Mouse (Mus musculus) cerebellum, adult 11-12 months (tissue): ENCODE results near the gene Olfr196.
"Not testable (repeated sequence)": the region's sequence is repeated elsewhere in the genome, so short reads cannot be mapped to it uniquely, and the experiment has no call there.

ENCODE experiments used
- DNase-seq: peaks from one replicate; pipeline ENCODE4 v3.0.0; 2022

Olfr196 gene

DNA sequence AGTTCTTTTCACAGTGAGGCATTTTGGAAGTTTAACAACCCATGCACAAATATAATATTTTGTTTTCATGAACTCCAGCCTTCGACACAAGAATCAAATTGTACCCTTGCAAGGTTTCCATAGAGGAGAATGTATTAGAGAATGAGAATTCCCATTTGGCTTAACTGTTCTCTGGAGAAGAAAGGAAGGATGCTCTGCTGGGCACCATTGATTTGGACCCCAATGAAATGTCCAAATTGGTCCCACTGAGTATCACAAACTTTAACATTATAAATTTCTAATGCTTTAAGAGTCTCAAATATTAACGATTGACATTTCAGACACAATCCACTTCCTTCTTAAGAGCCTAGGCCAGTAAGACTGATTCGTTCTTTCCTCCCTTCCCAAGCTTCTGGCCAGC lies at the start of gene Olfr196:
Gene Olfr196, minus strand, starts transcription at position 101 of the 400 bp plus-strand sequence.
- DNase-seq, result no peak

DNA sequence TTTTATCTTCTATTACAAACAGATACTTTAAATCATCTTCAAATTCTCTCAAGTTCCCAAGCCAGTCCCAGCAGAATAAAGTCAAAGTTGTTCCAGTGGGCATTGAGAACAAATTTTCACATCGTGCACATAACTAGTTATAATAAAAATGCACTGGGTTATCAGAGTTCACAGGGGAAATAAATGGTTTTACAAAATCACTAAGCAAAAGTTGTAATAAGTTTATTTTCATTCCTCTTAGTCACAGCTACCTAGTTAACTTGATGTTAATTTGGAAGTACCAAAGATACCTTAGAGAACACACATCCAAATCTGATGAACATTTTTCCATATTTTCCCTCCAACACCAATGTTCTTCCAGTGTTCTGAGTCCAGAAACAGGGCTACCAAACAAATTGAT lies 49.4 kb upstream of the Olfr196 start, which contains the start of gene Olfr199:
Gene Olfr199, minus strand, starts transcription at position 101 of the 400 bp plus-strand sequence.
- not testable (repeated sequence) for DNase-seq

DNA sequence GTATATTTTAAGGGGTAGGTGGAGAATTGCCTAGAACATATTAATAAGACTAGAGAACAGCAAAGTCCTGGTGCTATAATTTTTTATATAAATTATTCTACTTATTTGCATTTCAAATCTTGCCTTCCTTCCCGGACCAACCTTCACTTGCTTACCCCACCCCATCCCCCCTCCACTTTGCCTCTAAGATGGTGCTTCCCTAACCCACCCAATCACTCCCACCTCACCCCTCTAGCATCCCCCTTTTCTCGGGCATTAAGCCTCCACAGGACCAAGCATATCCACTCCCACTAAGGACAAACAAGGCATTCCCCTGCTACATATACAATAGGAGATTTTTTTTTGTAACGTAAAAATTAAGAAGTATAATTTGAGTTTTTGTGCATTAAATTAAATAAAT lies 47.6 kb upstream of the Olfr196 start:
- not testable (repeated sequence) for DNase-seq

DNA sequence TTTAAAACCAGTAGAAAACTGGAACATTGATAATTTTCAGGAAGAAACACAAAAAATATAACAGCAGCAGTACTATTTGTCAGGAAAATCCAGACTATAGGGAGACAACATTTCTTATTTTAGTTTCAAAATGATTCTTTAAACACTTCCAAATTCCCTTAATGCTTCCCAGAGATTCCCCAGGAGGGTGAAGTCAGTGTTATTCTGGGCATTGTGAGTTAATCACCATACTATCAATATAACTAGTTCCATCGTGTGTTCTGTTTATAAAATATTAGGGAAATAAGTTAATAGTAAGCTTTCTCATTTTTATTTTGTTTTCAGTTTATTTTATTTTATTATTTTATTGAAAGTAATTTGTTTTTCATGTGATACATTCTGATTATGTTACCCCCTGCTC lies 33.2 kb upstream of the Olfr196 start, which contains the start of gene Olfr198:
Gene Olfr198, minus strand, starts transcription at position 101 of the 400 bp plus-strand sequence.
- not testable (repeated sequence) for DNase-seq

DNA sequence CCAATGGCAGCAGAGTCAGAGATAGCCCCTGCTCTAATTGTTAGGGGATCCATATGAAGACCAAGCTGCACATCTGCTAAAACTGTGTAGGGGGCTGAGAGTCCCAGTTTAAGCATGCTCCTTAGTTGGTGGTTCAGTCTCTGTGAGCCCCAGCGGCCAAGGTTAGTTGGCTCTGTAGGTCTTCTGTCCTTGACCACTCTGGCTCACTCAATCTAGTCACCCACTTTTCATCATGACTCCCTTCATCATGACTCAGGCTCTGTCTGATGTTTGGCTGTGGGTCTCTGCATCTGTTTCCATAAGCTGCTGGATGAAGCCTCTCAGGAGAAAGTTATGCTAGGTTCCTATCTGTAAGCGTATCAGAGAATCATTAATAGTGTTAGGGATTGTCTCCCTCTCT lies 18.3 kb downstream of the Olfr196 start:
- DNase-seq, result no peak

DNA sequence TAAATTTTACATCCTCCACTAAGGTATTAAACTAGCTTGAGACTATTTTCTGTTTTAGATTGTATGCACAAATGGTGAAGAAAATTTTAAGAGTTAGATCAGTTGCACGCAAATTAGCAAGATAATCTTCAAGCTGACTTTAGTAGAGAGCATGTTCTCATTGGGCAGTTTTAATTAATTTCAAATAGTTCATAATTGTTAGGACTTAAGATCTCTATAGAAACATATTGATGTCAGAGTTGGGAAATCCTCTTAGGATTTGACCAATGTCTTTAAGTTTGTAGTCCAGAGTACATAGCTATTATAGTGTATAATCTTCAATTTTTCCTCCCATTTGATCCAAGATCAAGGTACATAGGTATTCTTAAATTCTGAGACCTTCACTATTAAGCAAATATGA lies 23.5 kb downstream of the Olfr196 start, which contains the start of gene Olfr195:
Gene Olfr195, plus strand, starts transcription at position 301 of the 400 bp plus-strand sequence.
- no peak for DNase-seq

DNA sequence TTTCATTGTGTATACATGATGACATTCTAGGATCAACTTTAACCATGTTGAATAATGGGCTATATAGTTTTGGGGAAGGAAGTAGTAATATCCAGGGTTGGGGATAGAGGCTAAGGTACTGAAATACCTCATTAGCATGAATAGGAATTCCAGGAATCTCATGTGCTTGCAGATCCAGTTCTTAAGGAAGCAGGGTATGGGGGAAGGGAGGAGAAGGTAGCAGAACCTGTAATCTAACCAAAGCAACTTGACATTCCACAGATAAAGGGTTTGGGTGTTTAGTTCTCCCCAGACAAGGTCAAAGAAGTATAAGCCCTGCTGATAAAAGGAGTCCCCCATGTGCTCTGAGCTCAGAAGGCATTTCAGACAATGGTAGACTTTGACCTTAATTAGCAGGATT lies 29.1 kb downstream of the Olfr196 start:
- DNase-seq, result no peak

DNA sequence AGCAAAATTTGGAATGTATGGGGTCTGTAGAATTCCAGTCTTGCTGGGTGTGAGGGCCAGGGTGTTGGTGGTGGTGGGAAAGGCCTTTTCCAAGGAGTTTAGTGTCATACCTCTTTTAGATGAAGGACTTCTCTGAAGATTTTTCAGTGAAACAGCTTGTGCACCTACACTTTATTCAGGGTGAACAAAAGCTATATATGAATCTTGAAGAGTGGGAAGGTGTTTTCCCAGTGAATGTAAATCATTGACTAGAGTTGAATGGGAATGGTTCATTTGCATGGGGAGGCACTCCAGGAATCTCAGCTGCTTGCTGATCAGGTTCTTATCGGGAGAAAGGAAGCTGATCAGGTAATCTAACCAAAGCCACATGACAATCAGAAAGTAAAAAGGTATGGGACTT lies 39.5 kb downstream of the Olfr196 start:
- DNase-seq, result no peak

DNA sequence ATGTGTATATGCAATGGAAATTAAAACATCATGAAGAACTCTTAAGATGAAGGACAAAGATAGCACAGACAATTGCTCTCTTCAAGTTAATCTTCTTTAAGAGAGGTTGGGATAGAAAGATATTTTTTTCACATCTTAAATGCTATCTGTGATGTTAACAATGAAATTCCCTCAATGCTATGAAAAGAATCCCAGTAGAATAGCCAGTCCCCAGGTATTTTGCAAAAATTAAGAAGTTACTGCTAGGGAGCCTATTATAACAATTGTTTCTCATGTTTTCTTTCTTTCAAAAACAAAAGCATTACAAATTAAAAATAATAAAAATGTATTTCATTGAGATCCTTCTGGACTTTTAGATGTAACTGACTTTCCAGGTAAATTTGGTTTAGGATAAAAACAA lies 49.3 kb downstream of the Olfr196 start, which contains the start of gene Olfr194:
Gene Olfr194, minus strand, starts transcription at position 101 of the 400 bp plus-strand sequence.
- no peak for DNase-seq
